Mouse (Mus musculus): ENCODE data around the gene Fam53a. TPM values are rescaled to one million over a fixed set of nuclear protein-coding genes. Genes with fewer than 3 reads are reported as not detected.

The Fam53a gene
- polyA plus RNA-seq (2015; fragmentation: Nextera tagmentation; extraction: Ambion mirVana), result 26.7 and 31.3 TPM in 2 replicates

DNA sequence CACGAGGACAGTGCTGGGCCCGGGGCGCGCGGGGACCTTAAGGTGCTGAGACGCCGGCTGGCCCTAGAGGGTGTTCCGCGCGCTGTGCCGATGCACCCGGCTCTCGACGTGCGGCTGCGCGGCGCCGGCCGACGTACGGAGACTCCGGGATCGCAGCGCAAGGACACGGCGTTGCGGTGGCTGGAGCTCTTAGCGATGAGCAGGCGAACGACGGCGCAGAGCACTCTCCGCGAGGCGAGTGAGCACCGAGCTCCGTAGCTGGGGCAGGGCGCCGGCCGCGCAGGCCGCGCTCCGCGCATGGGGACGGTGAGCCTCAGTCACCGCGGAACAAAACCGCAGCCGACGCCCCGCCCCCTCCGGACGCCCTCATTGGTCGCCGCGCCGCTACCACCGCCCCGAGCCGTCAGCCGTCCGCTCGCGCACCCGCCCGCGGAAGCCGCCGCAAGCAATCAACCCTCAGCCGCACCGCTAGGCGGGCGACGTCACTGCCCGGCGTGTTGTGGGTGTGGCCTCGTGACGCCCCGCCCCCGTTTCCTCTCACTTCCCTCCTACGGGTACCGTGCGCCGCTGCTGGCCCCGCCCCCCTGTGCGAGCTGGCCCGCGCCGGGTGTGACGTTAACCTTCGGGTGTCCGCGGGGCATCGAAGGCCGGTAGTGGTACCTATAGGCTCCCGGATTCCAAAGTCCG is at the start of gene Fam53a, which contains the start of gene Gm9903:
TSS of gene Fam53a (minus strand) at position 335 of the 687 bp plus-strand sequence.
TSS of gene Gm9903 (plus strand) at position 625 of the 687 bp plus-strand sequence.
- peak within 1 kb of the TSS; percentile 93 for H3K9ac ChIP-seq
- H3K9me3 ChIP-seq (replicated peaks), result no peaks in the 10 kb centered on the region
- H3K27me3 ChIP-seq, result no peaks in the 10 kb centered on the region
- peak within 1 kb of the TSS; percentile 98 for H3K4me2 ChIP-seq
- H3K4me3 ChIP-seq (replicated peaks), result peak within 1 kb of the TSS; percentile 85
- DNase-seq (peak; percentile 100), ATAC-seq (ENCODE audit: low read depth) (peak; percentile 93)
- WGBS (ENCODE audit: insufficient replicate concordance), result under 1% methylated on average over 99 of the region's 99 CpGs
- peak within 1 kb of the TSS; percentile 93 for H3K27ac ChIP-seq
- H3K36me3 ChIP-seq, result peaks cover under 1% of the 10 kb centered on the region; the same call in 1 of the 2 replicates
- peaks cover 42% of the 10 kb centered on the region for H3K4me1 ChIP-seq (replicated peaks)

DNA sequence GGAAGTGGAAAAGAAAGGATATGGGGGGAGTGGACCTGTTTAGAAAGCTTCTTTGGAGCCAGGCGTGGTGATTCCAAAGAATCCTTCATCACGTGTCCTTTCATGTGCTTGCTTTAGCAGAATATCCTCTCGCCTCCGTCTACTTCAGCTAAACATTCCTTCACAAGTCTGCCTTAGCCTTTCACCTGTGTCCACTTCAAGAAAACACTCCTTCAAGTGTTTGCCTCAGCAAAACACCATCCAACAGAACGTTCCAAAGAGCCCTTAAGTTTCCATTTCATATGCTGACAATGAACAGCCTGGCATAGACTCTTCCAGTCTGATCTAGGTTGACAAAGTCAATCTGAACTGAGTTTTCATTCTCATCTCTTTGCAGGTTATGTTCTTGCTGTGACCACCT is 48.8 kb upstream of the Fam53a start:
- H3K4me1 ChIP-seq (replicated peaks), result peaks cover 37% of the 10 kb centered on the region
- H3K27ac ChIP-seq, result no peak overlapping the region
- no peak for DNase-seq
- no peak overlapping the region for H3K4me3 ChIP-seq (replicated peaks)
- 77% methylated on average over 5 of the region's 5 CpGs for WGBS (ENCODE audit: insufficient replicate concordance)
- no peaks in the 10 kb centered on the region for H3K27me3 ChIP-seq
- peaks cover 5% of the 10 kb centered on the region for H3K36me3 ChIP-seq
- no peaks in the 10 kb centered on the region for H3K9me3 ChIP-seq (replicated peaks)
- H3K4me2 ChIP-seq, result no peak overlapping the region
- ATAC-seq (ENCODE audit: low read depth), result no peak
- H3K9ac ChIP-seq, result no peak overlapping the region

DNA sequence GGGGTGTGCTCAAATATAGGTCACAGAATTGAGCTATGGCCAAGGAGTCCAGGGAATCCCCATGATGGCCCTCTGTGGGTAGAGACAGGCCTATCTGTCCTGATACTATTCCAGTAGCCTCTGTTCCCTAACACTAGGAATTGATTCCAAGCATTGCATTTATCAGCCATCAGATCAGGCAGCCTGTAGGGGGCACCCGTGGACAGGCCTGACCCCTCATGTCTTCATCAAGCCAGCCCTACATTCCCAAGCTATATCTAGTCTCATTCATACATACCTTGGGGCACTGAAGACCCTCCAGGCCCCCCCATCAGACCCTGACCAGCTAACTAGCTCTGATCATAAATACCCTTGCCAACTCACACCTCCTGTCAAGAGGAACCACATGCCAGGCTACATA is 46.5 kb upstream of the Fam53a start:
- 3% methylated on average over 1 of the region's 1 CpGs for WGBS (ENCODE audit: insufficient replicate concordance)
- DNase-seq, result no peak
- no peak overlapping the region for H3K4me2 ChIP-seq
- H3K9ac ChIP-seq, result no peak overlapping the region
- H3K4me3 ChIP-seq (replicated peaks), result no peak overlapping the region
- H3K27me3 ChIP-seq, result no peaks in the 10 kb centered on the region
- no peaks in the 10 kb centered on the region for H3K9me3 ChIP-seq (replicated peaks)
- ATAC-seq (ENCODE audit: low read depth), result no peak
- peaks cover 28% of the 10 kb centered on the region for H3K36me3 ChIP-seq
- no peak overlapping the region for H3K27ac ChIP-seq
- H3K4me1 ChIP-seq (replicated peaks), result peaks cover 19% of the 10 kb centered on the region

DNA sequence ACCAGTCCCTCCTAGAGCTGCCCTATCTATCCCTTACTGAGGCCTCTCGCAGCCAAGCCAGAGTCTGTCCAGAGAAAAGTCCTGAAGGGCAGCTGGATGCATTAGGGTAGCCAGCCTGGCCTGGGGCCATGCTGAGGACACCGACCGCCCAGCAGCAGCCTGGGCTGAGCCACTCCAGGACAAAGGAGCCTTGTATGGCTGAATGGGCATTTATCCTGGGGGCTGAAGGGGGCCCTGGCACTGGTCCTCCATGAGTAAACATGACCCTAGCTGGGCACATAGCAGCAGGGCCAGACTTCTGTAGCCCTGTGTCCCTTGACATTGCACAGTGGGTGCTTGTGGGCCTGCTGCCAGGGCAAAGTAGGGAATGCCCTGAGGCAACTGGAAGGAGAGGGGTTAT is 45.0 kb upstream of the Fam53a start:
- peak; percentile 24 for ATAC-seq (ENCODE audit: low read depth)
- Histone ChIP-seq H3K9ac (no peak overlapping the region), H3K9me3 (replicated peaks) (no peaks in the 10 kb centered on the region), H3K4me2 (no peak overlapping the region), H3K4me3 (replicated peaks) (no peak overlapping the region), H3K27me3 (no peaks in the 10 kb centered on the region), H3K36me3 (peaks cover 43% of the 10 kb centered on the region), H3K27ac (no peak overlapping the region), H3K4me1 (replicated peaks) (0 out of 2 replicates have a peak, but pooled peaks cover 6% of the 10 kb centered on the region)
- no peak for DNase-seq
- 84% methylated on average over 3 of the region's 3 CpGs for WGBS (ENCODE audit: insufficient replicate concordance)

DNA sequence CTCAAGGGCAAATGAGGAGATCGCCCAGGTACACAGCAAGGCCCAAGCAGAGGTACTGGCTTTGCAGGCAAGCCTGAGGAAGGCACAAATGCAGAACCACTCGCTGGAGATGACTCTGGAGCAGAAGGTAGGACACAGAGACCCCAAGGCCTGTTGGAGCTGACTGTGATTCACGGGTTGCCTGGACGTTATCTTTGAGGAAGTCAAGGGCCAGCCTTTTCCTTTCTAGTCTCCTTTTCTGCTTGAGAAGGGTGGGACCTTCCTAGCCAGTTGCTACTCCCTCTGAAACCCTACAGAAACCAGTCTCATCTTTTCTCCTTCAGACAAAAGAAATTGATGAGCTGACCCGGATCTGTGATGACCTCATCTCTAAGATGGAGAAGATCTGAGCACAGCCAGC is 42.2 kb upstream of the Fam53a start:
- H3K27ac ChIP-seq, result no peak overlapping the region
- H3K9me3 ChIP-seq (replicated peaks), result no peaks in the 10 kb centered on the region
- no peak overlapping the region for H3K9ac ChIP-seq
- no peaks in the 10 kb centered on the region for H3K27me3 ChIP-seq
- DNase-seq (no peak), ATAC-seq (ENCODE audit: low read depth) (no peak)
- H3K4me1 ChIP-seq (replicated peaks), result no peaks in the 10 kb centered on the region
- no peak overlapping the region for H3K4me2 ChIP-seq
- 35% methylated on average over 5 of the region's 5 CpGs for WGBS (ENCODE audit: insufficient replicate concordance)
- H3K36me3 ChIP-seq, result peaks cover 71% of the 10 kb centered on the region
- H3K4me3 ChIP-seq (replicated peaks), result no peak overlapping the region

DNA sequence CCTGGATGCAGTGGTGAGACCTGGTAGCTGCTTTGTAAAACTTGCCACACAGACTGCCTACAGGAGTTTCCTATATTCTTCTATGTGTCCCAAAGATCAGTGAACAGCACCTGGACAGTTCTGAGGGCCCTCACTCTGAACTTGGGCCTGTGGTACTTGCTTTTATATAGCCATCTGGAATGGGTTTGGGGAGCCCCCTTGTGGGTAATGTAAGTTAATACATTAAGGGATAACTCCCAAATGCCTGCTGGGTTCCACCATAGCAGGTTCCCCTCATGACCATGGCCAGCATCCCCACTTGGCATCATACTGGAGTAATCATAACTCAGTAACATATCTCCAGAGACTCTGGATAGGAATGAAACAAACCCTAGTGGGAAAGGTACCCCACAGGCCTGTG is 38.8 kb upstream of the Fam53a start:
- H3K9ac ChIP-seq, result no peak overlapping the region
- H3K36me3 ChIP-seq, result peaks cover 98% of the 10 kb centered on the region
- DNase-seq (no peak), ATAC-seq (ENCODE audit: low read depth) (no peak)
- no peaks in the 10 kb centered on the region for H3K9me3 ChIP-seq (replicated peaks)
- no peaks in the 10 kb centered on the region for H3K4me1 ChIP-seq (replicated peaks)
- H3K27me3 ChIP-seq, result no peaks in the 10 kb centered on the region
- H3K4me2 ChIP-seq, result no peak overlapping the region
- no peak overlapping the region for H3K4me3 ChIP-seq (replicated peaks)
- no peak overlapping the region for H3K27ac ChIP-seq

DNA sequence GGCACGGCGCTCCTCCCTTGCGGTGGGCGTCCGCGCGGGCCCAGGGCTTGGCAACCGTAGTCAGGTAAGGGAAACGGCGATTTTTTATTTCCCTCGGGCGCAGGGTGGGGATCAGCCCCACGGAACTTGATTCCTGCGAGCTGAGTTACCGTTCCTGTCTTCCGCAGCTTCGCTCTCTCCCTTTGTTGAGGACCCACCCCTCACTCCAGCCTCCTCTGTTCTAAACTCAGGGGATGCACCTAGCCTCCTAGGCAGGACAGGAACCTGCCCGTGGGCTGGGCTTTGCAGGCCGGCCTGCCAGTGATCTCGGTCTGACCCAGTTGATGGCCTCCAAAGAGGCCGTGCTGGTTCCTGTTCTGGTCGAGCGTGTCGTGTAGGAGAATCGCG is 29.2 kb upstream of the Fam53a start:
- Histone ChIP-seq H3K9me3 (replicated peaks) (no peaks in the 10 kb centered on the region), H3K4me3 (replicated peaks) (peak overlapping the region; percentile 84), H3K27ac (peak overlapping the region; percentile 96), H3K4me2 (peak overlapping the region; percentile 95), H3K36me3 (peaks cover 57% of the 10 kb centered on the region), H3K4me1 (replicated peaks) (peaks cover 59% of the 10 kb centered on the region), H3K27me3 (no peaks in the 10 kb centered on the region), H3K9ac (peak overlapping the region; percentile 92)
- WGBS (ENCODE audit: insufficient replicate concordance), result under 1% methylated on average over 26 of the region's 26 CpGs
- no peak for DNase-seq
- ATAC-seq (ENCODE audit: low read depth), result peak; percentile 1

DNA sequence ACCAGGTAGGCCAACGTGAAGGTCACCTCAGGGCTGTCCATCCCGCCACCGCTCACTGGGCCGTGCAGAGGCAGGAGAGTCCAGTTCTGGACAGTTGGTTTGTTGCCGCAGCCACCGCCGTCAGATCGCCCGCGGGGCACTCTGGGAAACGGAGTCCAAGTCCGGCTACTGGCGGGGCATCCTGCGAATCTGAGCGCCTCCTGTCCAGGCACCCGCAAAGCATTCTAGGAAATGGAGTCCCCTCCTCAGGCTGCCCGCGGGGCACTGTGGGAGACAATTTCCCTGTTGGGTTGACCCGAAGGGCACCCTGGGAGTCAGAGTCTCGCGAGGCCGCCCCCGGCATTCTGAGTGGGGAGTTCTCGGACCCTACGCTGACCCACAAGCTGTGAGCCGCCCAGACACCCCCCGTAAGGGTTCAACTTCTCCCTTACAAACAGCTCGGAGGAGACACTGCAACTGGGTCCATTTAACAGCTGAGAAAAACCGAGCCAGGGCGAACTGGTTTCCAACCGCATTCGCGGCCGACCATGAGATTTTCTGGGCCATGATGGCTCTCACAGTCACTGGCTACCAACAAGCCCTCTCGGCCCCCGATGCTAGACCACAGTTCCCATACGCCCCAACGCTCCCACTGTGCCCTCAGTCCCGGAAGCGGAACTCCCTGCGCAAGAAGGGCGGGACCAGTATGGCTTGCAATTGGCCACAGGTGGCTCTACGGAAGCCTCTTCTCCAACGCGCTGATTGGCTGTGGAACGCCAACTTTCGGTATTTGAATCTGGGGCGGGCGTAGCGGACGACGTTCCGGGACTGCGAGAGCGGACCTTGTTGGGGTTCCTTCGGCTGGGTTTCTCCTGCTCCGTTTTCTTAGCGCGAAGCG is 28.6 kb upstream of the Fam53a start, which contains the start of the genes Tacc3 and Tmem129:
TSS of gene Tacc3 (plus strand) at position 342 of the 877 bp plus-strand sequence.
TSS of gene Tmem129 (minus strand) at position 630 of the 877 bp plus-strand sequence.
- H3K4me2 ChIP-seq, result peak within 1 kb of the TSS; percentile 95
- peak within 1 kb of the TSS; percentile 84 for H3K4me3 ChIP-seq (replicated peaks)
- ATAC-seq (ENCODE audit: low read depth), result peak; percentile 91

DNA sequence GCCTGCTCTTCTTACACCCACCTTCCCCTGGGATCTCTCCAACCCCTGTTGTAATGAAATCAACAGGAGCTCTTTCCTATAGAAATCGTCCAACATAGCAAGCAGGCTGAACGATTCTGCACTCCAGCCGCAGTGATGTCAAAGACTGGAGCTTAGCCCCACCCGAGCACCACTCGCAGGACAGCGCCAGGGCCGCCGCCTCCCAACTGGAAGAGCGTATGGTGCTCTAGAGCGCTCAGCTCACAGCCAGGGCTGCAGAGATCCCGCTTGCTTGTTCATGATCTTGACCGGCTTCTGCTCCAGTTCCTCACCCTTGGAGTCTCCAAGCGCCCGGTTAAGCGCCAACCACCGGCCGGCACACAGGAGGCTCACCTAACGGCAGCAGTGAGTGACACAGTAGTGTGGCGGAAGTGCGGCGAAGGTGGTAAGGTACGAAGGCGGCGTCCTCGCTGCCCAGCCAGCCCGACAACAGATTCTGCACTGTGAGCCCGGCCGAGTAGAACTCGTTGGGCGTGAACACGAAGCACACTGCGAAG is 27.9 kb upstream of the Fam53a start:
- under 1% methylated on average over 32 of the region's 32 CpGs for WGBS (ENCODE audit: insufficient replicate concordance)
- H3K27ac ChIP-seq, result peak overlapping the region; percentile 96
- H3K9me3 ChIP-seq (replicated peaks), result no peaks in the 10 kb centered on the region
- no peaks in the 10 kb centered on the region for H3K27me3 ChIP-seq
- peak overlapping the region; percentile 84 for H3K4me3 ChIP-seq (replicated peaks)
- H3K36me3 ChIP-seq, result peaks cover 49% of the 10 kb centered on the region
- ATAC-seq (ENCODE audit: low read depth), result peak; percentile 55
- peak overlapping the region; percentile 92 for H3K9ac ChIP-seq
- no peak for DNase-seq
- peaks cover 70% of the 10 kb centered on the region for H3K4me1 ChIP-seq (replicated peaks)
- peak overlapping the region; percentile 95 for H3K4me2 ChIP-seq

More for the DNA sequence above, 28.6 kb upstream of the Fam53a start, which contains the start of the genes Tacc3 and Tmem129:
- Histone ChIP-seq H3K9me3 (replicated peaks) (no peaks in the 10 kb centered on the region), H3K27ac (peak within 1 kb of the TSS; percentile 96), H3K27me3 (no peaks in the 10 kb centered on the region), H3K9ac (peak within 1 kb of the TSS; percentile 92), H3K36me3 (peaks cover 56% of the 10 kb centered on the region), H3K4me1 (replicated peaks) (peaks cover 65% of the 10 kb centered on the region)
- WGBS (ENCODE audit: insufficient replicate concordance), result under 1% methylated on average over 60 of the region's 60 CpGs
- DNase-seq, result peak; percentile 97

DNA sequence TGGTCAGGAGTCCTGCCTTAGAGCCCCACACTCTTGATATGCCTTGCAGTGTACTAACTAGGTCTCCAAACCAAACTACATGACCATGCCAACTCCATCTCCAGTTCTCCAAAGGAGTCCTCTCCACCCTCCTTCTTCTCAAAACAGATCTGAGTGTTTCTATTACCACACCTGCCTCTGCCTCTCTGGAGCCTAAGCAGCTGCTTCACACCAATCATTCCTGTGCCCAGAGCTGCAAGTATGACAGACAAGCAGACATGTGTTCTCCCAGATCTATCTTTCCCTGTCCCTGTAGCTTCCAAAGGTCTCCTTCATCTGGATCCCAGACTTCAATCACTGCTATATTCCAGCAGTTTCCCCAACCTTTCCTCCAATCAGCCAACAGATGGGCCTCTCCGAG is 27.3 kb upstream of the Fam53a start:
- Histone ChIP-seq H3K27ac (peak overlapping the region; percentile 96), H3K4me3 (replicated peaks) (peak overlapping the region; percentile 84), H3K9me3 (replicated peaks) (no peaks in the 10 kb centered on the region), H3K4me2 (peak overlapping the region; percentile 95), H3K36me3 (peaks cover 44% of the 10 kb centered on the region), H3K4me1 (replicated peaks) (peaks cover 70% of the 10 kb centered on the region), H3K9ac (peak overlapping the region; percentile 92), H3K27me3 (no peaks in the 10 kb centered on the region)
- WGBS (ENCODE audit: insufficient replicate concordance), result 29% methylated on average over 1 of the region's 1 CpGs
- DNase-seq (no peak), ATAC-seq (ENCODE audit: low read depth) (no peak)

DNA sequence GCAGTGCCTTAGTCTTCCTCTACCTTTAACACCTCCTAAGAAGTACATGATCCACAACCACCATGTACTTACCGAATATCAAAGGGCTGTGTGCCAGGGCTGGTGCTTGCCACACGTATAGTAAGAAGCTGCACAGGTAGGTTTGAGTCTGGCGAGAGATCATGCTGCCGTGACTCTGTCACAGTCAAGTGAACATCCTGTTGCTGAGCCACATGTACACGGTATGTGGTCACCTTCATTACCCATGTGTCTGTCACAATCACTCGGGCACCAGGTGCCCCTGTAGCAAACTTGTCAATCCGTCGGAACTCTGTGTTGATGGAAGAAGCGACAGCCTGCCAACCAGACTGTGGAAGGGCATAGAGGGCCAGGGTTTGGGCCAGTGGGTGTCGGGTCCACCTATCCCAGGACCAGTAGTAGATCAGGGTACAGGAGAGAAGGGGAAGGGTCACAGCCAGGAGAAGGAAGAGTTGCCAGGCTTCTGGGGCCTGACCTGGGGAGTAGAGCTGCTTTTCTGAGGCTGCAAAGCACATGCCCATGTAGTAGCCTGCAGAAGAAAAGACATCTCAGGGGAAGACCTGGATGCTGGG is 25.9 kb upstream of the Fam53a start:
- H3K4me3 ChIP-seq (replicated peaks), result peak overlapping the region; percentile 84; the same call in 1 of the 2 replicates
- no peaks in the 10 kb centered on the region for H3K27me3 ChIP-seq
- peaks cover 68% of the 10 kb centered on the region for H3K4me1 ChIP-seq (replicated peaks)
- H3K4me2 ChIP-seq, result peak overlapping the region; percentile 95
- H3K9me3 ChIP-seq (replicated peaks), result no peaks in the 10 kb centered on the region
- no peak for ATAC-seq (ENCODE audit: low read depth)
- no peak for DNase-seq
- H3K36me3 ChIP-seq, result peaks cover 35% of the 10 kb centered on the region
- H3K9ac ChIP-seq, result peak overlapping the region; percentile 92
- 87% methylated on average over 10 of the region's 10 CpGs for WGBS (ENCODE audit: insufficient replicate concordance)
- H3K27ac ChIP-seq, result no peak overlapping the region
